ENCODE assay signal across 14 mouse cellular contexts in the genomic region with DNA sequence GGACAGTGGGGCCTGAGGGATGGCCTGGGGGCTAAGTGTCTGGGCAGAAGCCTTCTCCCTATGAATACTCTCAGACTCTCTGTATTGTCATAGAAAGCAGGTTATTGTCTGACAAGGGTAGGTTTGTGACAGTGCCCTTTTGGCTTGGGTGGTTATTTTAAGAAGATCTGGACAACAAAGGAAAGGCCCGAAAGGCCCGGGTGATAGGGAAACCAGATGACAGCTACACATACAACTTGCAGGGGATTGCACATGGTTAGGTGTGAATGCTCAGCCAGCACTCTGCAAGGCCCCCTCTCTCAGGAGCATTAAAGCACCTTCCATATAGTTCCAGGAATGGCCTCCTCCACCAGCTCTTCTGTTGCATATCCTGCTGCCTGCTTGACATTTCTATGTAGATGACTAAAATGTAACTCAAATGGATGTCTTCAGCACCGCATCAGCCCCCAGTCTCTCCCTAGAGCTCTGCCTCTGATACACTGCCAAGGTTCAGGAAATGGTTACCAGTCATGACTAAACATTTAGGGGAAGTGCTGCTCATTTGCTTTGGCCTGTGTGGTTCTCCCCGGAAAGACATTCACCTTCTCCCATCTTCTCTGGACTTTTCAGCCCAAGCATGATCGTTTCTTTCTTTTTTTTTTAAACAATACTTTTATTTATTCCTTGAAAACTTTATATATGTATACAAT.
"Had no signal": no experiment of that assay in that cellular context is flagged by ENCODE, and none has a peak within 500 bp of the region (broad histone marks: within the 10 kb centered on the region; RNA-seq: fewer than 3 reads in every experiment).

No protein-coding gene starts in this region.

- H3K27me3 ChIP-seq: limb, embryonic 13.5 days had no signal

- H3K9me3 ChIP-seq: limb, embryonic 13.5 days; neural tube, embryonic 12.5 days had no signal

- H3K4me3 ChIP-seq: limb, embryonic 13.5 days; neural tube, embryonic 12.5 days had no signal

- H3K9ac ChIP-seq: limb, embryonic 13.5 days; liver, embryonic 14.5 days; neural tube, embryonic 12.5 days had no signal

- H3K4me1 ChIP-seq: limb, embryonic 13.5 days; neural tube, embryonic 12.5 days had no signal

- H3K27ac ChIP-seq: kidney, postnatal 0 days; limb, embryonic 13.5 days; liver, embryonic 14.5 days; neural tube, embryonic 12.5 days had no signal

- H3K36me3 ChIP-seq: limb, embryonic 13.5 days; neural tube, embryonic 12.5 days had no signal

- DNase-seq: kidney, adult 9 months; kidney, postnatal 36 days; layer of hippocampus, adult 9-11 months; left cerebral cortex, postnatal 4 days; lung, adult 18-20 months; midbrain, embryonic 14.5 days; retina, postnatal 1 day; right cerebral cortex, postnatal 4 days; thymus, adult 18-20 months; thymus, postnatal 14 days had no signal

- H3K4me2 ChIP-seq: limb, embryonic 13.5 days; neural tube, embryonic 12.5 days had no signal
